Mouse (Mus musculus) liver, embryonic 16.5 days (tissue): Measurements from ENCODE around the gene Mettl1. TPM values are rescaled to one million over a fixed set of nuclear protein-coding genes. Genes with fewer than 3 reads are reported as not detected.

Source experiments
- ATAC-seq: fragments of 200-750 bp; cut with Nextera tagmentation; 2 replicates; pipeline ENCODE4 v1.8.0; 2017; ENCODE audit warnings: low read depth, mild to moderate bottlenecking, moderate number of reproducible peaks, moderate library complexity
- H3K27ac ChIP-seq: fragments of 300-500 bp; sonication (generic); 2 replicates; pipeline ENCODE4 v1.5.1; 2014; ENCODE audit warnings: mild to moderate bottlenecking, low read length
- H3K27me3 ChIP-seq: fragments of 300-500 bp; sonication (generic); 2 replicates; pipeline ENCODE4 v1.6.1; 2014; ENCODE audit warnings: low read depth, low read length, mixed read lengths; ENCODE audit not compliant: control insufficient read depth, insufficient read depth
- H3K36me3 ChIP-seq: fragments of 300-500 bp; sonication (generic); 2 replicates; pipeline ENCODE4 v1.6.1; 2014; ENCODE audit warnings: mild to moderate bottlenecking; ENCODE audit not compliant: control insufficient read depth, insufficient read depth
- H3K4me1 ChIP-seq: fragments of 300-500 bp; sonication (generic); 2 replicates; pipeline ENCODE4 v1.6.1; 2014; ENCODE audit warnings: low read depth, low read length, mixed read lengths; ENCODE audit not compliant: control insufficient read depth
- H3K4me2 ChIP-seq: fragments of 300-500 bp; sonication (generic); 2 replicates; pipeline ENCODE4 v1.6.1; 2014; ENCODE audit warnings: low read depth, low read length, mixed read lengths
- H3K4me3 ChIP-seq: fragments of 300-500 bp; sonication (generic); 2 replicates; pipeline ENCODE4 v1.5.1; 2014; ENCODE audit warnings: low read depth, mild to moderate bottlenecking, low read length
- H3K9ac ChIP-seq: fragments of 300-500 bp; sonication (generic); 2 replicates; pipeline ENCODE4 v1.6.1; 2014; ENCODE audit warnings: low read depth, low read length
- H3K9me3 ChIP-seq: fragments of 300-500 bp; sonication (generic); replicated peaks from 2 replicates; pipeline ENCODE4 v1.6.1; 2016; ENCODE audit warnings: low read length; ENCODE audit not compliant: control insufficient read depth
- WGBS: fragments of 180-500 bp; shearing (Covaris S2); extraction: QIAGEN DNeasy Blood & Tissue Kit; methylation state at CpG from one replicate; pipeline ENCODE4 v1.1.7; 2014; ENCODE audit not compliant: insufficient replicate concordance; 5-methylcytosine and 5-hydroxymethylcytosine counted together
- polyA plus RNA-seq: library from polyadenylated mRNA; unstranded; fragments of >200 nt; fragmentation: Nextera tagmentation; extraction: Ambion mirVana; gene quantifications from 2 replicates; pipeline ENCODE4 v1.2.1, GENCODE M21; 2015

The Mettl1 gene
- 13.4 and 13.5 TPM in 2 replicates for polyA plus RNA-seq

GRCm38 (mm10) chr10:127041274-127041766 lies at the start of gene Mettl1, which contains the start of gene Eef1akmt3:
Gene Mettl1, plus strand, starts transcription at chr10:127041414.
Gene Eef1akmt3, minus strand, starts transcription at chr10:127041513.
- peak within 1 kb of the TSS; percentile 63 for H3K9ac ChIP-seq
- no peaks in the 10 kb centered on the region for H3K36me3 ChIP-seq
- peak within 1 kb of the TSS; percentile 81 for H3K4me3 ChIP-seq
- ATAC-seq = peak; percentile 52
- peak within 1 kb of the TSS; percentile 46; the same call in 1 of the 2 replicates for H3K27ac ChIP-seq
- H3K9me3 ChIP-seq = no peaks in the 10 kb centered on the region
- H3K4me2 ChIP-seq = peak within 1 kb of the TSS; percentile 93
- H3K4me1 ChIP-seq = peaks cover 17% of the 10 kb centered on the region
- 1% methylated on average over 28 of the region's 28 CpGs for WGBS
- H3K27me3 ChIP-seq = peaks cover 28% of the 10 kb centered on the region

- H3K36me3 ChIP-seq = peaks cover 30% of the 10 kb centered on the region
Measured at GRCm38 (mm10) chr10:126991676-126992075, 49.5 kb upstream of the Mettl1 start.

GRCm38 (mm10) chr10:126993621-126994020 lies 47.6 kb upstream of the Mettl1 start:
- ATAC-seq = no peak
- no peak overlapping the region for H3K27ac ChIP-seq
- H3K4me2 ChIP-seq = no peak overlapping the region
- H3K4me3 ChIP-seq = no peak overlapping the region
- peaks cover 3% of the 10 kb centered on the region for H3K4me1 ChIP-seq
- H3K9me3 ChIP-seq = no peaks in the 10 kb centered on the region
- H3K9ac ChIP-seq = no peak overlapping the region
- no peaks in the 10 kb centered on the region for H3K27me3 ChIP-seq
- peaks cover 33% of the 10 kb centered on the region for H3K36me3 ChIP-seq
- 68% methylated on average over 3 of the region's 3 CpGs for WGBS

More at GRCm38 (mm10) chr10:126991676-126992075, 49.5 kb upstream of the Mettl1 start:
- Histone ChIP-seq H3K27me3 (no peaks in the 10 kb centered on the region), H3K4me3 (no peak overlapping the region), H3K4me1 (peaks cover 21% of the 10 kb centered on the region), H3K4me2 (no peak overlapping the region), H3K27ac (no peak overlapping the region), H3K9ac (no peak overlapping the region), H3K9me3 (no peaks in the 10 kb centered on the region)
- ATAC-seq = no peak
- 56% methylated on average over 3 of the region's 3 CpGs for WGBS

GRCm38 (mm10) chr10:126997340-126998113 lies 43.7 kb upstream of the Mettl1 start:
- WGBS = 54% methylated on average over 13 of the region's 13 CpGs
- Histone ChIP-seq H3K9me3 (no peaks in the 10 kb centered on the region), H3K9ac (no peak overlapping the region), H3K27me3 (no peaks in the 10 kb centered on the region), H3K4me2 (no peak overlapping the region), H3K27ac (no peak overlapping the region), H3K36me3 (peaks cover 26% of the 10 kb centered on the region), H3K4me1 (no peaks in the 10 kb centered on the region), H3K4me3 (no peak overlapping the region)
- no peak for ATAC-seq

- Histone ChIP-seq H3K27me3 (no peaks in the 10 kb centered on the region), H3K4me2 (no peak within 1 kb of the TSS), H3K27ac (no peak within 1 kb of the TSS), H3K9ac (no peak within 1 kb of the TSS), H3K4me1 (no peaks in the 10 kb centered on the region), H3K36me3 (peaks cover 5% of the 10 kb centered on the region), H3K4me3 (no peak within 1 kb of the TSS), H3K9me3 (no peaks in the 10 kb centered on the region)
- WGBS = 69% methylated on average over 5 of the region's 5 CpGs
- ATAC-seq = no peak
Measured at GRCm38 (mm10) chr10:127000529-127000928, 40.7 kb upstream of the Mettl1 start, which contains the start of gene Avil. Gene Avil, plus strand, starts transcription at chr10:127000709.

GRCm38 (mm10) chr10:127001297-127001696 lies 39.9 kb upstream of the Mettl1 start:
- no peak overlapping the region for H3K27ac ChIP-seq
- ATAC-seq = no peak

GRCm38 (mm10) chr10:127002056-127002455 lies 39.2 kb upstream of the Mettl1 start:
- Histone ChIP-seq H3K9ac (no peak overlapping the region), H3K4me3 (no peak overlapping the region), H3K9me3 (no peaks in the 10 kb centered on the region), H3K4me2 (no peak overlapping the region), H3K4me1 (no peaks in the 10 kb centered on the region), H3K27ac (no peak overlapping the region), H3K27me3 (no peaks in the 10 kb centered on the region), H3K36me3 (peaks cover 4% of the 10 kb centered on the region)
- ATAC-seq = no peak
- WGBS = 55% methylated on average over 1 of the region's 1 CpGs

More at GRCm38 (mm10) chr10:127001297-127001696, 39.9 kb upstream of the Mettl1 start:
- H3K9ac ChIP-seq = no peak overlapping the region
- H3K4me3 ChIP-seq = no peak overlapping the region
- H3K36me3 ChIP-seq = peaks cover 4% of the 10 kb centered on the region
- no peaks in the 10 kb centered on the region for H3K4me1 ChIP-seq
- 63% methylated on average over 9 of the region's 9 CpGs for WGBS
- no peaks in the 10 kb centered on the region for H3K9me3 ChIP-seq
- H3K27me3 ChIP-seq = no peaks in the 10 kb centered on the region
- no peak overlapping the region for H3K4me2 ChIP-seq

- no peak overlapping the region for H3K4me2 ChIP-seq
- no peaks in the 10 kb centered on the region for H3K27me3 ChIP-seq
- no peak overlapping the region for H3K9ac ChIP-seq
- ATAC-seq = no peak
- no peak overlapping the region for H3K27ac ChIP-seq
- no peak overlapping the region for H3K4me3 ChIP-seq
- H3K36me3 ChIP-seq = peaks cover 3% of the 10 kb centered on the region; the same call in 1 of the 2 replicates
- WGBS = 53% methylated on average over 5 of the region's 5 CpGs
- no peaks in the 10 kb centered on the region for H3K9me3 ChIP-seq
- no peaks in the 10 kb centered on the region for H3K4me1 ChIP-seq
Measured at GRCm38 (mm10) chr10:127002765-127003164, 38.4 kb upstream of the Mettl1 start.

GRCm38 (mm10) chr10:127003334-127003733 lies 37.9 kb upstream of the Mettl1 start:
- Histone ChIP-seq H3K27ac (no peak overlapping the region), H3K36me3 (no peaks in the 10 kb centered on the region), H3K4me3 (no peak overlapping the region), H3K4me2 (no peak overlapping the region), H3K4me1 (no peaks in the 10 kb centered on the region), H3K9ac (no peak overlapping the region), H3K27me3 (no peaks in the 10 kb centered on the region), H3K9me3 (no peaks in the 10 kb centered on the region)
- no peak for ATAC-seq
- WGBS = 69% methylated on average over 8 of the region's 8 CpGs
